In genomic region chr19:56958582-56959021, GRCm38 (mm10) we compare ENCODE assay signal across 16 mouse cellular contexts. TPM values are rescaled to one million over a fixed set of nuclear protein-coding genes. Genes with fewer than 3 reads are reported as not detected.
DNase-seq lines count a peak whose midpoint lies in the region; ATAC-seq and TF ChIP-seq lines count a peak whose summit lies in the region.
"Had no signal": no experiment of that assay in that cellular context is flagged by ENCODE, and none has a peak within 500 bp of the region (broad histone marks: within the 10 kb centered on the region; RNA-seq: fewer than 3 reads in every experiment).

No protein-coding gene starts in this region.

- no peaks in the 10 kb centered on the region for H3K79me2 ChIP-seq in liver, adult 2 months (ENCODE audit: control insufficient read depth, insufficient read depth, low read length)

- DNase-seq in liver, adult 2 months (ENCODE audit: extremely low read depth, low read depth, low spot score), result peak; percentile 29
- no peak for DNase-seq in liver
- peak; percentile 39 for DNase-seq in ovary, postnatal 36 days (ENCODE audit: low spot score)
- no peak for DNase-seq in ovary, postnatal 10 days (ENCODE audit: low spot score)
- peak; percentile 82 for DNase-seq in kidney, postnatal 0 days (ENCODE audit: low spot score)
- no peak for DNase-seq in left cerebral cortex, adult 8-10 months (ENCODE audit: low spot score in 2 of 2)
- no peak for DNase-seq in spleen, adult 18-20 months
- DNase-seq: gastrocnemius, adult 2 months; right cerebral cortex, postnatal 25 days had no signal

- H3K4me2 ChIP-seq in kidney, postnatal 0 days (ENCODE audit: low read length), result no peak overlapping the region
- peak overlapping the region; percentile 2; the same call in 1 of the 2 replicates for H3K4me2 ChIP-seq in stomach, embryonic 16.5 days (ENCODE audit: low read depth, low read length)
- H3K4me2 ChIP-seq: embryonic facial prominence, embryonic 15.5 days; forebrain, embryonic 12.5 days; limb, embryonic 12.5 days had no signal

- no peak overlapping the region for H3K4me3 ChIP-seq in liver, adult 2 months (ENCODE audit: insufficient read depth, low read depth, low read length)
- H3K4me3 ChIP-seq in kidney, postnatal 0 days (replicated peaks; ENCODE audit: low read depth, low read length), result no peak overlapping the region
- no peak overlapping the region for H3K4me3 ChIP-seq in stomach, embryonic 16.5 days (replicated peaks; ENCODE audit: low read length)
- H3K4me3 ChIP-seq: embryonic facial prominence, embryonic 15.5 days; forebrain, embryonic 12.5 days; gastrocnemius, adult 2 months; limb, embryonic 12.5 days had no signal

- no peak for TF ChIP-seq POLR2A in liver, adult 2 months (IDR thresholded peaks at IDR 0.05; ENCODE audit: extremely low read depth, insufficient read depth, low read length)

- 42% methylated on average over 6 of the region's 6 CpGs for WGBS in liver, adult 2 months
- WGBS in kidney, postnatal 0 days, result 31% methylated on average over 6 of the region's 6 CpGs
- WGBS in stomach, embryonic 16.5 days, result 23% methylated on average over 6 of the region's 6 CpGs

- TF ChIP-seq CTCF in liver, adult 2 months (IDR thresholded peaks at IDR 0.05; ENCODE audit: low read depth, low read length), result no peak
- TF ChIP-seq CTCF in kidney, postnatal 0 days (IDR thresholded peaks at IDR 0.05; ENCODE audit: low read depth), result no peak

- no peaks in the 10 kb centered on the region for H3K4me1 ChIP-seq in liver, adult 2 months (ENCODE audit: control insufficient read depth, insufficient read depth, low read length)
- peaks cover 3% of the 10 kb centered on the region for H3K4me1 ChIP-seq in kidney, postnatal 0 days (replicated peaks; ENCODE audit: insufficient read depth, low read length)
- H3K4me1 ChIP-seq in stomach, embryonic 16.5 days (ENCODE audit: control insufficient read depth, insufficient read depth, low read length), result peaks cover 25% of the 10 kb centered on the region
- H3K4me1 ChIP-seq: embryonic facial prominence, embryonic 15.5 days; limb, embryonic 12.5 days had no signal

- H3K36me3 ChIP-seq in liver, adult 2 months (ENCODE audit: control insufficient read depth, insufficient read depth, low read length), result no peaks in the 10 kb centered on the region
- H3K36me3 ChIP-seq in kidney, postnatal 0 days (ENCODE audit: insufficient read depth, low read length), result no peaks in the 10 kb centered on the region
- H3K36me3 ChIP-seq in stomach, embryonic 16.5 days (ENCODE audit: control insufficient read depth, insufficient read depth, low read length), result no peaks in the 10 kb centered on the region
- H3K36me3 ChIP-seq: embryonic facial prominence, embryonic 15.5 days; forebrain, embryonic 12.5 days; limb, embryonic 12.5 days had no signal

- H3K27me3 ChIP-seq in liver, adult 2 months (ENCODE audit: control insufficient read depth, insufficient read depth, low read length), result no peaks in the 10 kb centered on the region; the same call in 1 of the 2 replicates
- H3K27me3 ChIP-seq in kidney, postnatal 0 days (ENCODE audit: insufficient read depth, low read length), result no peaks in the 10 kb centered on the region
- H3K27me3 ChIP-seq in stomach, embryonic 16.5 days (ENCODE audit: control insufficient read depth, insufficient read depth, low read length), result no peaks in the 10 kb centered on the region
- H3K27me3 ChIP-seq: embryonic facial prominence, embryonic 15.5 days; forebrain, embryonic 12.5 days; limb, embryonic 12.5 days; Patski had no signal

- ATAC-seq in kidney, postnatal 0 days (replicated peaks; ENCODE audit: low FRiP score, low read depth), result peak; percentile 86
- peak; percentile 72 for ATAC-seq in stomach, embryonic 16.5 days (ENCODE audit: insufficient read depth, low FRiP score)
- ATAC-seq: hindbrain, postnatal 0 days; midbrain, embryonic 16.5 days had no signal

- H3K9me3 ChIP-seq in kidney, postnatal 0 days (replicated peaks; ENCODE audit: low read length), result no peaks in the 10 kb centered on the region
- H3K9me3 ChIP-seq in stomach, embryonic 16.5 days (replicated peaks; ENCODE audit: control insufficient read depth, low read length), result no peaks in the 10 kb centered on the region
- H3K9me3 ChIP-seq: embryonic facial prominence, embryonic 15.5 days; forebrain, embryonic 12.5 days; limb, embryonic 12.5 days had no signal

- H3K9ac ChIP-seq in liver, adult 2 months (ENCODE audit: low read depth, low read length), result no peak overlapping the region
- no peak overlapping the region for H3K9ac ChIP-seq in kidney, postnatal 0 days (ENCODE audit: low read depth, low read length)
- no peak overlapping the region for H3K9ac ChIP-seq in stomach, embryonic 16.5 days (ENCODE audit: low read length)
- H3K9ac ChIP-seq: embryonic facial prominence, embryonic 15.5 days; forebrain, embryonic 12.5 days; limb, embryonic 12.5 days had no signal

- H3K27ac ChIP-seq in liver, adult 2 months (replicated peaks; ENCODE audit: insufficient read depth, low read depth, low read length), result no peak overlapping the region
- H3K27ac ChIP-seq in kidney, postnatal 0 days, result peak overlapping the region; percentile 81
- peak overlapping the region; percentile 75 for H3K27ac ChIP-seq in stomach, embryonic 16.5 days (ENCODE audit: low read length)
- H3K27ac ChIP-seq: embryonic facial prominence, embryonic 15.5 days; forebrain, embryonic 12.5 days; hindbrain, postnatal 0 days; limb, embryonic 12.5 days had no signal

RNA-seq across cellular contexts. Expression of gene Afap1l2, which starts 49.4 kb away (rescaled TPM):
- total RNA-seq in liver, adult 2 months (2014; rRNA removed), result 0.55 and 1.2 TPM in 2 replicates
- polyA plus RNA-seq in liver, adult 2 months (2012; rRNA removed), result 0.60 and 0.77 TPM in 2 replicates
- polyA plus RNA-seq in kidney, postnatal 0 days (2015; fragmentation: Nextera tagmentation; extraction: Ambion mirVana), result 21.3 and 22.0 TPM in 2 replicates
- 23.1 and 23.9 TPM in 2 replicates for polyA plus RNA-seq in stomach, embryonic 16.5 days (2015; fragmentation: Nextera tagmentation; extraction: Ambion mirVana)
- total RNA-seq in left cerebral cortex, adult 8-10 months (2022), result 10 to 100 TPM in 1 of 4 experiments, 1 to 10 TPM in 3; 6.8 to 10.2 (median 8.2) TPM

Comparison
In these comparisons a context has a peak if more than half of its experiments do, and no peak if none do; other contexts are left out.
1. DNase-seq: peak in liver, adult 2 months (single experiment), ovary, postnatal 36 days (single experiment) and kidney, postnatal 0 days (single experiment); none in liver (single experiment), ovary, postnatal 10 days (single experiment), left cerebral cortex, adult 8-10 months (0 of 2) and spleen, adult 18-20 months (0 of 2).
2. RNA of gene Afap1l2, which starts 49.4 kb away (polyA plus RNA-seq): 23.1 to 23.9 TPM in stomach, embryonic 16.5 days and 21.3 to 22.0 TPM in kidney, postnatal 0 days; 0.60 to 0.77 TPM in liver, adult 2 months; every median in the first group is over 10 times any median in the second.